Mouse (Mus musculus) brain, embryonic 14.5 days (tissue): Measurements from ENCODE around the gene Gm9837.

Source experiments
- CTCF ChIP-seq: fragments of 200-500 bp; IDR thresholded peaks from 2 replicates; pipeline ENCODE4 v1.5.1; 2012; ENCODE audit warnings: inconsistent platforms, mild to moderate bottlenecking, moderate library complexity, borderline replicate concordance; ENCODE audit not compliant: insufficient read depth, insufficient read length; ENCODE audit errors: extremely low read depth
- POLR2A ChIP-seq: fragments of 200-500 bp; IDR thresholded peaks from 2 replicates; pipeline ENCODE4 v1.6.1; 2012; ENCODE audit warnings: mild to moderate bottlenecking, inconsistent platforms, borderline replicate concordance; ENCODE audit not compliant: poor library complexity, insufficient read depth, insufficient read length, severe bottlenecking; ENCODE audit errors: extremely low read depth

DNA sequence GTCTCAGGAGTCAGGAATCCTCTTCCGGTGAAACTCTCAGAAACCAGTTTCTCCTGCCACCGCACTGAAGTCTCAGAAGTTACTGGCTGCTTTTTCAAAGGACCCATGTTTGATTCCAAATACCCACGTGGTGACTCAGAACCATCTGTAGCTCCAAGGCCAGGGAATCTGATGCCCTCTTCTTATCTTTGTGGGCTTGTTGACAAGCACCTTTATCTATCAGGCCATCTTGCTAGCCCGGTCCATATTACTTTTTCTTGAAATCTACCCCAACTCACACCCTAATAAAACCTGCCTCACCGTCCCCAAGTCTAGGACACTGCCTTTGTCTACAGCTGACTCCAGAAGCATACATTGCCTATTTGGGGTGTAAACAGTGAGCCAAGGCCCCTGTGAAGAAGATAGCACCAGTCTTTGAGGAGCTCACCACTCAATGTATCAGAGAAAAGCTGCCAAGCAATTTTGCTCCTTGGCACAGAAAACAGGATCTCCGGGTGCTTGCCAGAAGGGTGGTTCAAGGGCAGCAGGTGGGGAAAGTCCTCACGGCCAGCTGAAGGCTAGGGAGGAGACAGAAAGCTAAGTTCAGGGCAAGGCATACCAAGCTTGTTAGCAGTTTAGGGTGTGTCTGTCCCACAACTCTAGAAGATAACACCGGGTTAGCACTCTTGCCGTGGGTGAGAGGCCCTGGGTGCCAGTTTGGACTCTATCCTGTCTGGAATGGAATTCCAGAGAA, 13.0 kb upstream of the Gm9837 start:
- TF ChIP-seq POLR2A (no peak), CTCF (no peak)
